In genomic region chr9:22314066-22314465, GRCm38 (mm10) we compare ENCODE assay signal across 24 mouse cellular contexts. TPM values are rescaled to one million over a fixed set of nuclear protein-coding genes. Genes with fewer than 3 reads are reported as not detected.
DNase-seq lines count a peak whose midpoint lies in the region; ATAC-seq and TF ChIP-seq lines count a peak whose summit lies in the region.
"Had no signal": no experiment of that assay in that cellular context is flagged by ENCODE, and none has a peak within 500 bp of the region (broad histone marks: within the 10 kb centered on the region; RNA-seq: fewer than 3 reads in every experiment).

No protein-coding gene starts in this region.

- no peak overlapping the region for H3K4me2 ChIP-seq in kidney, embryonic 14.5 days (replicated peaks; ENCODE audit: low read depth, low read length)
- H3K4me2 ChIP-seq in lung, postnatal 0 days (replicated peaks; ENCODE audit: low read depth, low read length) = no peak overlapping the region
- H3K4me2 ChIP-seq: embryonic facial prominence, embryonic 13.5 days; liver, embryonic 13.5 days; lung, embryonic 15.5 days had no signal

- peaks cover 9% of the 10 kb centered on the region; the same call in 1 of the 2 replicates for H3K9me3 ChIP-seq in kidney, embryonic 14.5 days (ENCODE audit: control insufficient read depth, low read length)
- no peaks in the 10 kb centered on the region for H3K9me3 ChIP-seq in lung, postnatal 0 days (ENCODE audit: low read length)

- no peak for TF ChIP-seq CTCF in lung, postnatal 0 days (IDR thresholded peaks at IDR 0.05)

- ATAC-seq in kidney, embryonic 14.5 days (ENCODE audit: low FRiP score, low TSS enrichment) = no peak
- no peak for ATAC-seq in lung, postnatal 0 days
- ATAC-seq: activated CD4-positive, CD25-positive, alpha-beta regulatory T cell, adult 4 months; forebrain, postnatal 0 days; hindbrain, embryonic 16.5 days; midbrain, embryonic 16.5 days had no signal

- DNase-seq in kidney, adult 9 months = peak; percentile 42
- peak; percentile 20 for DNase-seq in lung, postnatal 14 days
- no peak for DNase-seq in lung, postnatal 0 days (ENCODE audit: low spot score)
- DNase-seq in brain, adult 2 months (ENCODE audit: low read depth, low spot score) = peak; percentile 26
- DNase-seq in skeletal muscle tissue, adult 2 months (ENCODE audit: low read depth, low spot score) = peak; percentile 37
- no peak for DNase-seq in retina, postnatal 1 day
- DNase-seq: adrenal gland, adult 8-10 months; B cell, adult 2 months; cerebellum, adult 18-20 months; cerebellum, postnatal 10 days; forebrain, postnatal 0 days; gastrocnemius, postnatal 10 days; heart, postnatal 14 days; layer of hippocampus, postnatal 36 days; left cerebral cortex, postnatal 4 days; liver, embryonic 13.5 days; thymus, postnatal 4 days had no signal

- 81% methylated on average over 3 of the region's 3 CpGs for WGBS in kidney, embryonic 14.5 days
- WGBS in lung, postnatal 0 days = 60% methylated on average over 3 of the region's 3 CpGs

- H3K9ac ChIP-seq in kidney, embryonic 14.5 days (ENCODE audit: low read depth, low read length) = no peak overlapping the region
- H3K9ac ChIP-seq in lung, postnatal 0 days (replicated peaks; ENCODE audit: low read depth) = no peak overlapping the region
- H3K9ac ChIP-seq: embryonic facial prominence, embryonic 13.5 days; forebrain, postnatal 0 days; liver, embryonic 13.5 days; lung, embryonic 15.5 days had no signal

- H3K36me3 ChIP-seq in kidney, embryonic 14.5 days (ENCODE audit: control insufficient read depth, insufficient read depth, low read length) = no peaks in the 10 kb centered on the region
- H3K36me3 ChIP-seq in lung, postnatal 0 days (ENCODE audit: insufficient read depth, low read length) = no peaks in the 10 kb centered on the region
- H3K36me3 ChIP-seq: embryonic facial prominence, embryonic 13.5 days; liver, embryonic 13.5 days; lung, embryonic 15.5 days; midbrain, embryonic 10.5 days had no signal

- no peaks in the 10 kb centered on the region for H3K27me3 ChIP-seq in kidney, embryonic 14.5 days (ENCODE audit: control insufficient read depth, insufficient read depth, low read length)
- H3K27me3 ChIP-seq in lung, postnatal 0 days (replicated peaks; ENCODE audit: insufficient read depth, low read length) = no peaks in the 10 kb centered on the region
- H3K27me3 ChIP-seq: embryonic facial prominence, embryonic 13.5 days; liver, embryonic 13.5 days; lung, embryonic 15.5 days had no signal

- no peak overlapping the region for H3K27ac ChIP-seq in kidney, embryonic 14.5 days (ENCODE audit: low read depth, low read length)
- no peak overlapping the region for H3K27ac ChIP-seq in lung, postnatal 0 days (ENCODE audit: low read length)
- H3K27ac ChIP-seq: embryonic facial prominence, embryonic 13.5 days; liver, embryonic 13.5 days; lung, embryonic 15.5 days; midbrain, embryonic 10.5 days had no signal

- H3K4me1 ChIP-seq in kidney, embryonic 14.5 days (ENCODE audit: control insufficient read depth, insufficient read depth, low read length) = no peaks in the 10 kb centered on the region
- H3K4me1 ChIP-seq in lung, postnatal 0 days (ENCODE audit: insufficient read depth, low read depth, low read length) = no peaks in the 10 kb centered on the region
- H3K4me1 ChIP-seq: embryonic facial prominence, embryonic 13.5 days; liver, embryonic 13.5 days; lung, embryonic 15.5 days; midbrain, embryonic 10.5 days had no signal

- no peak overlapping the region for H3K4me3 ChIP-seq in kidney, embryonic 14.5 days (ENCODE audit: low read length)
- no peak overlapping the region for H3K4me3 ChIP-seq in lung, postnatal 0 days (ENCODE audit: low read depth, low read length)
- H3K4me3 ChIP-seq: embryonic facial prominence, embryonic 13.5 days; liver, embryonic 13.5 days; lung, embryonic 15.5 days; midbrain, embryonic 10.5 days had no signal

- TF ChIP-seq EP300 in lung, postnatal 0 days (IDR thresholded peaks at IDR 0.05) = no peak

RNA-seq across cellular contexts. Expression of gene Zfp810, which starts 6.6 kb away (rescaled TPM):
- polyA plus RNA-seq in kidney, embryonic 14.5 days (2014; fragmentation: Nextera tagmentation; extraction: Ambion mirVana) = 18.5 and 28.8 TPM in 2 replicates
- 13.6 and 15.3 TPM in 2 replicates for polyA plus RNA-seq in lung, postnatal 0 days (2015; fragmentation: Nextera tagmentation; extraction: Ambion mirVana)

RNA-seq across cellular contexts. Expression of gene Zfp599, which starts 54.4 kb away (rescaled TPM):
- 5.3 and 7.8 TPM in 2 replicates for polyA plus RNA-seq in kidney, embryonic 14.5 days (2014; fragmentation: Nextera tagmentation; extraction: Ambion mirVana)
- 0.84 and 0.97 TPM in 2 replicates for polyA plus RNA-seq in lung, postnatal 0 days (2015; fragmentation: Nextera tagmentation; extraction: Ambion mirVana)

Comparison
In these comparisons a context has a peak if more than half of its experiments do, and no peak if none do; other contexts are left out.
1. DNase-seq: peak in kidney, adult 9 months (single experiment), lung, postnatal 14 days (single experiment), brain, adult 2 months (single experiment) and skeletal muscle tissue, adult 2 months (single experiment); none in lung, postnatal 0 days (single experiment) and retina, postnatal 1 day (single experiment).